Mouse (Mus musculus) MEL (cell line): ENCODE measurements at regions not wholly inside any gene's neighbourhood (a gene's known extent, or its start where the extent isn't known, plus 50 kb on each side); places are given as distances from the start of the nearest gene placed in this dataset.

Source experiments
- DNase-seq: peaks from one replicate; pipeline ENCODE4 v3.0.0; 2011; ENCODE audit warnings: low read depth, low spot score
- H3K27ac ChIP-seq: 2 replicates; pipeline ENCODE4 v1.5.1; 2012; ENCODE audit warnings: low read depth, mild to moderate bottlenecking, control low read depth, low read length, moderate library complexity; ENCODE audit not compliant: control insufficient read depth
- H3K27me3 ChIP-seq, 2 experiments: fragments of 150-350 bp in 1 of 2; sonication (generic) in 1 of 2; 2 replicates each; pipeline ENCODE4 v1.6.1; 2012; ENCODE audit warnings: low read length in 2 of 2, mild to moderate bottlenecking in 2 of 2, improper control_type of control experiment in 1 of 2, moderate library complexity in 1 of 2; ENCODE audit not compliant: insufficient read depth in 2 of 2, control insufficient read depth in 1 of 2
- H3K36me3 ChIP-seq, 2 experiments: 2 replicates each; pipeline ENCODE4 v1.6.1; 2012 to 2014; ENCODE audit warnings: low read length in 2 of 2, improper control_type of control experiment in 1 of 2, inconsistent platforms in 1 of 2, mild to moderate bottlenecking in 1 of 2; ENCODE audit not compliant: insufficient read depth in 2 of 2, control insufficient read depth in 1 of 2
- H3K4me1 ChIP-seq, 2 experiments: fragments of 150-350 bp in 1 of 2; sonication (generic) in 1 of 2; 2 replicates each; pipeline ENCODE4 v1.6.1; 2012; ENCODE audit warnings: low read length in 2 of 2, improper control_type of control experiment in 1 of 2, mild to moderate bottlenecking in 1 of 2; ENCODE audit not compliant: insufficient read depth in 2 of 2, control insufficient read depth in 1 of 2
- H3K4me3 ChIP-seq, 2 experiments: fragments of 150-350 bp in 1 of 2; sonication (generic) in 1 of 2; 2 replicates each; pipeline ENCODE4 v1.5.1; 2012; ENCODE audit warnings: low read depth in 2 of 2, low read length in 2 of 2, mild to moderate bottlenecking in 2 of 2, moderate library complexity in 2 of 2, control low read depth in 1 of 2, improper control_type of control experiment in 1 of 2; ENCODE audit not compliant: control insufficient read depth in 1 of 2, insufficient read depth in 1 of 2
- H3K79me2 ChIP-seq: 2 replicates; pipeline ENCODE4 v1.6.1; 2012; ENCODE audit warnings: mild to moderate bottlenecking, low read length, moderate library complexity; ENCODE audit not compliant: control insufficient read depth, poor library complexity, insufficient read depth
- H3K9ac ChIP-seq: 2 replicates; pipeline ENCODE4 v1.6.1; 2012; ENCODE audit warnings: low read depth, mild to moderate bottlenecking, control low read depth, low read length, moderate library complexity; ENCODE audit not compliant: control insufficient read depth, poor library complexity, severe bottlenecking
- H3K9me3 ChIP-seq: fragments of 150-350 bp; sonication (generic); replicated peaks from 2 replicates; pipeline ENCODE4 v1.6.1; 2012; ENCODE audit warnings: mild to moderate bottlenecking, low read length, improper control_type of control experiment, moderate library complexity; ENCODE audit not compliant: insufficient read depth
- CHD2 ChIP-seq: IDR thresholded peaks from 2 replicates; pipeline ENCODE4 v1.6.1; 2011; ENCODE audit warnings: low read length, improper control_type of control experiment
- CTCF ChIP-seq, 3 experiments: IDR thresholded peaks in 2 of 3; conservative IDR thresholded peaks in 1 of 3; 2 replicates each; pipeline ENCODE4 v1.5.1; 2011 to 2012; ENCODE audit warnings: low read length in 3 of 3, low read depth in 2 of 3, mild to moderate bottlenecking in 2 of 3, improper control_type of control experiment in 1 of 3, inconsistent platforms in 1 of 3, mixed read lengths in 1 of 3, moderate library complexity in 1 of 3; ENCODE audit not compliant: control insufficient read depth in 1 of 3, insufficient read depth in 1 of 3, poor library complexity in 1 of 3, severe bottlenecking in 1 of 3
- ELF1 ChIP-seq: IDR thresholded peaks from 2 replicates; pipeline ENCODE4 v1.6.1; 2014; ENCODE audit warnings: low read depth, mild to moderate bottlenecking, inconsistent platforms, low read length, improper control_type of control experiment, moderate library complexity
- EP300 ChIP-seq, 2 experiments: IDR thresholded peaks; 2 replicates each; pipeline ENCODE4 v1.6.1; 2011; ENCODE audit warnings: improper control_type of control experiment in 2 of 2, low read length in 2 of 2, low read depth in 1 of 2, mild to moderate bottlenecking in 1 of 2
- ETS1 ChIP-seq: IDR thresholded peaks from 2 replicates; pipeline ENCODE4 v1.6.1; 2012; ENCODE audit warnings: low read depth, mild to moderate bottlenecking, inconsistent platforms, low read length, improper control_type of control experiment, moderate library complexity
- GABPA ChIP-seq: IDR thresholded peaks from 2 replicates; pipeline ENCODE4 v1.6.1; 2012; ENCODE audit warnings: low read depth, mild to moderate bottlenecking, inconsistent platforms, low read length, improper control_type of control experiment, moderate library complexity
- KAT2A ChIP-seq: conservative IDR thresholded peaks from 2 replicates; pipeline ENCODE4 v1.6.1; 2012; ENCODE audit warnings: low read depth, low read length, improper control_type of control experiment, inconsistent platforms
- MAFK ChIP-seq: IDR thresholded peaks from 2 replicates; pipeline ENCODE4 v1.6.1; 2011; ENCODE audit warnings: low read depth, mild to moderate bottlenecking, low read length, improper control_type of control experiment, borderline replicate concordance
- MAX ChIP-seq: IDR thresholded peaks from 2 replicates; pipeline ENCODE4 v1.6.1; 2011; ENCODE audit warnings: low read length, improper control_type of control experiment
- MEF2A ChIP-seq: IDR thresholded peaks from 2 replicates; pipeline ENCODE4 v1.6.1; 2014; ENCODE audit warnings: low read depth, mild to moderate bottlenecking, inconsistent platforms, low read length, improper control_type of control experiment; ENCODE audit not compliant: poor library complexity, insufficient replicate concordance, severe bottlenecking; ENCODE audit errors: extremely low read depth
- MXI1 ChIP-seq: IDR thresholded peaks from 2 replicates; pipeline ENCODE4 v1.6.1; 2011; ENCODE audit warnings: mild to moderate bottlenecking, low read depth, low read length, improper control_type of control experiment
- MYC ChIP-seq: IDR thresholded peaks from 2 replicates; pipeline ENCODE4 v1.6.1; 2011; ENCODE audit warnings: low read depth, mild to moderate bottlenecking, low read length, improper control_type of control experiment, moderate library complexity
- NELFE ChIP-seq: IDR thresholded peaks from 2 replicates; pipeline ENCODE4 v1.6.1; 2011; ENCODE audit warnings: low read depth, low read length, improper control_type of control experiment
- NRF1 ChIP-seq: IDR thresholded peaks from 2 replicates; pipeline ENCODE4 v1.6.1; 2014; ENCODE audit warnings: low read depth, mild to moderate bottlenecking, inconsistent platforms, low read length, improper control_type of control experiment, moderate library complexity; ENCODE audit not compliant: poor library complexity, insufficient read depth, severe bottlenecking
- POLR2AphosphoS2 ChIP-seq: IDR thresholded peaks from 2 replicates; pipeline ENCODE4 v1.6.1; 2011; ENCODE audit warnings: low read length, improper control_type of control experiment
- POLR2AphosphoS5 ChIP-seq: IDR thresholded peaks from 2 replicates; pipeline ENCODE4 v1.6.1; 2012; ENCODE audit warnings: low read depth, borderline replicate concordance, mild to moderate bottlenecking, inconsistent platforms, low read length, moderate library complexity, mixed read lengths
- RCOR1 ChIP-seq: IDR thresholded peaks from 2 replicates; pipeline ENCODE4 v1.6.1; 2012; ENCODE audit warnings: low read depth, mild to moderate bottlenecking, inconsistent platforms, low read length, improper control_type of control experiment
- SIN3A ChIP-seq: IDR thresholded peaks from 2 replicates; pipeline ENCODE4 v1.6.1; 2012; ENCODE audit warnings: low read length, improper control_type of control experiment, inconsistent platforms
- TAL1 ChIP-seq: IDR thresholded peaks from 2 replicates; pipeline ENCODE4 v1.6.1; 2012; ENCODE audit warnings: mild to moderate bottlenecking, inconsistent platforms, low read length, moderate library complexity, mixed read lengths
- TBP ChIP-seq: IDR thresholded peaks from 2 replicates; pipeline ENCODE4 v1.8.0; 2011; ENCODE audit warnings: low read depth, low read length, improper control_type of control experiment
- UBTF ChIP-seq: IDR thresholded peaks from 2 replicates; pipeline ENCODE4 v1.6.1; 2012; ENCODE audit warnings: low read depth, mild to moderate bottlenecking, inconsistent platforms, low read length, improper control_type of control experiment, moderate library complexity, borderline replicate concordance; ENCODE audit not compliant: insufficient read depth
- USF2 ChIP-seq, 2 experiments: IDR thresholded peaks; 2 replicates each; pipeline ENCODE4 v1.6.1; 2011 to 2012; ENCODE audit warnings: improper control_type of control experiment in 2 of 2, low read length in 2 of 2, borderline replicate concordance in 1 of 2, inconsistent platforms in 1 of 2, low read depth in 1 of 2, mild to moderate bottlenecking in 1 of 2; ENCODE audit not compliant: insufficient read depth in 1 of 2
- ZMIZ1 ChIP-seq: IDR thresholded peaks from 2 replicates; pipeline ENCODE4 v1.6.1; 2012; ENCODE audit warnings: low read depth, mild to moderate bottlenecking, inconsistent platforms, low read length, improper control_type of control experiment, moderate library complexity
- ZNF384 ChIP-seq: IDR thresholded peaks from 2 replicates; pipeline ENCODE4 v1.6.1; 2012; ENCODE audit warnings: low read depth, mild to moderate bottlenecking, inconsistent platforms, low read length, improper control_type of control experiment

DNA sequence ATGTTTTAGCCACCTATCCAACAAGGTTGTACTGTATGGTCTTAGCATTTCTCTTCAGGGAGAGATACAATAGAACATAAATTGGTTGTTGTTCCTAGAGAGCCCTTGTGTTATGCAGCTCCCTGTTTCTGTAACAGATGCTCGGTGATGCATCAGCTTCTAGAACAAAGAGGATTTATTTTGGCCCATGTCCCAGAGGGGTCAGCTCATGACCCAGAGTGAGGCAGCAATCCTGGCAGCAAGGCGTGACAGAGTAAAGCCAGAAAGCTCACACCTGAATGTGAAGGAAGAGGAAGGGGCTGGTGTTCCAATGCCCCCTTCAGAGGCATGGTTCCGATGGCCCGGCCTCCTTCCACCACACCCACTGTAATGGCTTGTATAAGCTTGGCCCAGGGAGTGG lies 88.8 kb downstream of the Ets2 start:
- Histone ChIP-seq H3K9me3 (no peaks in the 10 kb centered on the region), H3K9ac (no peak overlapping the region), H3K4me3 (no peak overlapping the region), H3K4me1 (no peaks in the 10 kb centered on the region), H3K27me3 (no peaks in the 10 kb centered on the region), H3K27ac (no peak overlapping the region), H3K79me2 (no peaks in the 10 kb centered on the region), H3K36me3 (peaks cover 0 to 2% of the 10 kb centered on the region in 2 experiments; a peak in 1 of 4 replicates)
- no peak for DNase-seq
- TF ChIP-seq USF2 (IDR thresholded peaks at IDR 0.05; ENCODE audit: borderline replicate concordance in 1 of 2, insufficient read depth in 1 of 2, low read depth in 1 of 2, low read length in 2 of 2) (no peak), MYC (no peak), MAX (no peak), TBP (no peak), RCOR1 (no peak), MXI1 (no peak), ETS1 (no peak), NRF1 (no peak), MEF2A (no peak), NELFE (no peak), UBTF (no peak), SIN3A (no peak)

DNA sequence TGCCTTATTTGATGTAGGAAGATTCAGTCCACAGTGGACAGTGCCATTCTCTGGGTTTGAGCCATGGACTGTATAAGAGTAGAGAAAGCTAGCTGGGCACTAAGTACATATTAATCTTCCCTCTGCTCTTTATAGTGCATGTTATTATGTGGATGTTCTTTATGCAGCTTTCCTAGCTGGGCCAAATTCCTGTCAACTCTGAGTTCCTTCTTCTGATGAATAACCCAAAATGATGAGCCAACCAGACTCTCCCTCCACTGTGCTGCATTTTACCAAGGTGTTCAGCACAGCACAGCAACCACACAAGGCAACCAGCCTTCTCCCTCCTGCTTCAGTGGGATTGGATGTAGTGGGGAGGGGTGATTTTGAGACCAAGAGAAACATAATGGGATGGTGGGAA lies 87.7 kb downstream of the Ets2 start:
- Histone ChIP-seq H3K27ac (no peak overlapping the region), H3K4me3 (no peak overlapping the region), H3K36me3 (peaks cover 0 to 2% of the 10 kb centered on the region in 2 experiments; a peak in 1 of 4 replicates), H3K79me2 (no peaks in the 10 kb centered on the region), H3K27me3 (no peaks in the 10 kb centered on the region)
- TF ChIP-seq CTCF (IDR thresholded peaks at IDR 0.05 in 2 of 3, conservative IDR thresholded peaks at IDR 0.05 in 1 of 3; ENCODE audit: control insufficient read depth in 1 of 3, insufficient read depth in 1 of 3, low read depth in 2 of 3, low read length in 3 of 3, poor library complexity in 1 of 3, severe bottlenecking in 1 of 3) (no peak), KAT2A (no peak), ZMIZ1 (no peak), SIN3A (no peak), EP300 (IDR thresholded peaks at IDR 0.05; ENCODE audit: low read depth in 1 of 2, low read length in 2 of 2) (no peak), CHD2 (no peak), ZNF384 (no peak), POLR2AphosphoS5 (no peak), ELF1 (no peak), TAL1 (no peak), MAFK (no peak), MAX (no peak), GABPA (no peak), POLR2AphosphoS2 (no peak)
- TF ChIP-seq, all 39 proteins: peak for 0
- H3K9me3 ChIP-seq, result no peaks in the 10 kb centered on the region
- no peaks in the 10 kb centered on the region for H3K4me1 ChIP-seq
- DNase-seq, result no peak
- H3K9ac ChIP-seq, result no peak overlapping the region
